Mouse (Mus musculus): ENCODE measurements around the gene Dusp12.

The Dusp12 gene

DNA sequence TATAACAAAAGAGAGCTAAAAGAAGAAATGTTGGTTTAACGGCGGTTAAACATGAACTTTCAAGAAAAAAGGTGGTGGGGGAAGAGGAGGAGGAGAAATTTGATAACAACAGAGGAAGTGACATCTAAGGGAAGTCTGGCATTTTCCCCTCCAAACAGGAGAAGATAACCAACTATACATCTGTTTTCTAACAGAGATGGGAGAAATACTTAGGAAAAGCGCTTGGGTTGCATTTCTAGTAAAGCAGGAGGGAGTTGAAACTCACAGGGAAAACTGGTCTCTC is 23.0 kb downstream of the Dusp12 start:
- DNase-seq (ENCODE audit: low spot score in 2 of 2), result no peak

DNA sequence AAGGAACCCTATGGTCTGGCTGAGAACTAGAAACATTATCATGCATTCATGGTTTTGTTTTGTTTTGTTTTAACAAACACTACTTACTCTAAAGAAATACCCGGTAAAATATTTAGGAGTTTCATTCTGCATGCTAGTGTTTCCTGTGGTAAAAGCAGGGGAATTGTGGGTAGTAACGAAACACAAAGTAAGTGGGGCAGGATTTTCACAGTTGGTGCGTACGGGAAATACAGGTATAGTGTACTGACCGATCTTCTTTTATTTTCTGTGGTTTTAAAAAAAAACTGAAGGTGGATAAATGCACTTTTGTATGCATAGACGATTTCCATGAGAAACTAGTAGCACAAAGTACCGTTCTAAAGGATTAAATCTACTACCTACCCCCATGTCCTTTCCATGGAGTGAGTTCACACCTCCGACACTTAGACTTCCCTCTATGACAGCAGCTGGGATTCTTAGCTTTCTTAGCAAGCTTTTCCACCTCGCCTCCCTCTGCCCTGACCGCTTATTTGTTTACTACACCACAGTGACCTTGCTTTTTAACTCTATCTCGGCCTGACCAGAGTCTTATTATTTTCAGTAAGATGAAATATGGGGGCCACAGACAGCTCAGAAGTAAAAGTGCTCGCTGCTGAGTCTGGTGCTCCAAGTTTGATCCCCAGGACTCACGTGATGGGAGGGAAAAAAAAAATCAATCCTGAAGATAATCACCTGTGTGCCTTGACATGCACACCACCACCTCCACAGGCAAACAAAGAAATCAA is 23.5 kb downstream of the Dusp12 start:
- DNase-seq (ENCODE audit: low spot score in 2 of 2), result no peak

DNA sequence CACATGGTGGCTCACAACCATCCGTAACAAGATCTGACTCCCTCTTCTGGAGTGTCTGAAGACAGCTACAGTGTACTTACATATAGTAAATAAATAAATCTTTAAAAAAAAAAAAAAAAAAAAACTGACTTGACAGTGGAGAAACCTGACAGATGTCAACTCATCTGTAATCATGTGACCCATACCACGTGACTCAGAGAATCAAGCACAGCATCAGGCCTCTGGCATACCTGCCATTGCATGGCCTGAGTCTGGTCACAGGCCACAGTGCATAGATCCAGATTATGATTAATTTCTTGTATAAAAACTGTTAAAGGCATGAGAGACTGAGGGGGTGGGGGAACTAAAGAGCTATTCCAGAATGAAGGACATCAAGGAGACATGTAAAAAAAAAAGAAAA is 26.5 kb downstream of the Dusp12 start:
- DNase-seq (ENCODE audit: low spot score in 2 of 2), result no peak

DNA sequence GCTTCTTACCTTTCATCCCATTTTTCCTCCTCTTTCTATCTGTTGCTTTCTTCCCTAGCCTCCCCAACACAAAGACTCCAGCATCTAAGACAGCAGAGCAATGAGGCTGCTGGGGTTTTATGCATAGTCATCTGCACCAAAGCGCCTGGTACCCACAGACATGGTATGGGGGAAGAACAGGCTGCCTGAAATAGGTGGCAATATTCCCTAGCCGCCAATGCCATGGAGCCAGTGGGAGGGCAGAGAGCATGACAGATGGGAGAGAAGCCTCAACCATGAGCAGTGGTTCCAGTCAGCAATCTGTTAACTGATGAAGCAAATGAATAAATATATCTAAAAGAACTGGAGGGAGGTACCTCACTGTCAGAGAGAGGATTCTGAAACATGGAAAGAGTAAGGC is 28.0 kb downstream of the Dusp12 start:
- no peak for DNase-seq (ENCODE audit: low spot score in 2 of 2)

DNA sequence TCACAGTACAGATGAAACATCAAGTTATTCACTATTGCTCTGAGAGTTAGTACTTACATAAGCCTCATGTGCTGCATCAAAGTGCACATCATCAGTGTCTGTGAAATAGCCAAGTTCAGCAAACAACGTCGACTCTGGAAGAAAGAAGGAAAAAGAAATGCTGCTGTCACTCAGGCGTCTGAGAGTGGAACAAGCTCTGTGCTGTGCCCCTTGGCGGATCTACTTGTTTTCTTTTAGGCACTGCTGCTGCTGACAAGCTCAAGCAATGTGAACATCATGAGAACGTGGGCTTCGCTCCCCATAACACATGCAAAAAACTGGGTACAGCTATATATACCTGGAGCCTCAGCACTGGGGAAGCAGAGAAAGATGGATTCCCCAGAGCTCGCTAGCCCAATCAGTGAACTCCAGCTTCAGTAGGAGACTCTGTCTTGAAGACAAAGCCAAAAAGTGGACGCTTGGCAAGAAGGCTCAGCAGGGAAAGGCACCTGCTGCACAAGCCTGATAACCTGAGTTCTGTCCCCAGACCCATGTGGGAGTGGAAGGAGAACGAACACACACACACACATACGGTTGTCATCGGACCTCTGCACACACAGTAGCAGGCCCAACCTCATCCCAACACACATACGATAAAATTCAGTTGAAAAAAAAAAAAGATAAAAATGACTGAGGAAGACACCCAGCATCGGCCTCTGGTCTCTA is 30.1 kb downstream of the Dusp12 start:
- DNase-seq (ENCODE audit: low spot score in 2 of 2), result no peak

DNA sequence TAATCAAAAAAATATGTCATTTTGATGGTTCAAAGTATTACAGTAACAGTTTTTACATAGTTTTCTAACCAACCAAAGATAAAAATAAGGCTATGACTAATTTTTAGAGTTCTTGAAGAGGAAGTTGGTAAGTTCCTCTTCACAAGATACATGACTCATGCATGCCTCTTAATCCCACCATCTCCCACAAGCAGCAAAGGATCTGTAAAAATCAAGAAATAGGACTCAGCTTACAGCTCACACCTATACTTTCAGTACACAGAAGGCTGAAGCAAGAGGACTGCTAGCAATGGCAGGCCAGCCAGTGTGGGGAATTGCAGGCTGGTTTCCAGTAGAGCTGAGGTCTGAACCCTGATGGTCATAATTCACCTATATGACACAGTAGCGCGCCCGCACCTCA is 31.7 kb downstream of the Dusp12 start:
- no peak for DNase-seq (ENCODE audit: low spot score in 2 of 2)

DNA sequence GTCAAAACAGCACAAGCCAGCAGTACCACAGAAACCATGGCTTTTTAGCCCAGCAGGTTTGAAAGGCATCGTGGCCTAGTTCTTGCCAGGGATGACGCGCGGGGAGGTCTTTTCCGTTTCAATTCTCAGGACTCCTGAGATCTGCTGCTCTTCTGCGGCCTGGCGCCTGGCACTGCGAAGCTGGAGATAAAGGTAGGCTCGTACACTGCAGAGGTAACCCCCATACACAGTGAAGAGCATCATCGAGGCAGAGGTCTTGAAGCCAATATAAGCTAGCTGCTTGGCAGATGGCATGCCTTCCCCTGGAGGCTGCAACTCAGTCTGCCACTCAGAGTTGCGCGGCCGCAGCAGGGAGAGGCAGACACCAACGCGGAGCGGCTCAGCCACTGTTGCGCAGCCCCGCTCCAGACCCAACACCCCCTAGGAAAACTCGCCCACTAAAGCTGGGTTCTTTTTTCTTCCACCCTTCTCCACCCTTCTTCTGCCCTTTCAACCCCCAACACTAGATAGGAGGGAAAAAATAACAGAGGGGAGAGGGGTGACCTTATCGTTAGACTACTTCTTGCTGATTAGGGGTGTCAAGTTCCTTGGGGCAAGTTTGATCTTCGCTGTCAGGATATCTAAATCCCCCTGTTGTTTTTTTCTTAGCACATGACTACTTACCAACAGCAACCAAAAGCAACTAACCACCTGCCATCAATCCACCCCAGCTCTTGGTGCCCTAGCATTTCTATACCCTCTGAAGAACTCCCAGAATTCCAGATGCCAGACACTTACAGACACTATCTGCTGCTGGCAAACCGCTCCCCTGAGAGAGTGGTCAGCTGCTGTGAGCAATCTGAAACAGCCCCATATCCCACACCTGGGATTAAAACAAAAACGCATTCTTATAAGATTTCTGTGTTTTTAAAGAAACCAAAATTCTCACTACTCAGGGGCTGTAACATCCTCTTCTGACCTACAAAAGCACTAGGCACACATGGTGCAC is 34.4 kb downstream of the Dusp12 start:
- no peak for DNase-seq (ENCODE audit: low spot score in 2 of 2)

DNA sequence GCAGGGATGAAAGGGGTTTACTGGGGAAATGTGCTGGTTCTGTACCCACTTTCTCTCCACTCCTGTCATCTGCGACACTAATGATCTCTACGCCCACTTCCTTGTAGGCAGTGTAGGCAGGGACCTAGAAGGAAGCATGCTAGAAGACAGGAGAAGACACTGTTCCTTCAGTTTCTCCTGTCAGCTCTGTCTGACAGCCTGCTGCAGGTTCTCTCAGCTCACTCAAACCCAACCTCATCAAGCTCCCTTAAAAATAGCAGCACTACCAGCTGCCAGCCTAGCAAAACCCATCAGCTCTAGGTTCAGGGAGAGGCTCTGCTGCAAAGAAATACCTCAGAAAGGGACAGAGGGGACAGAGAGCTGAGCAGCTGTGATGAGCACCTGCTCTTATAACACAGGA is 35.3 kb downstream of the Dusp12 start:
- no peak for DNase-seq (ENCODE audit: low spot score in 2 of 2)

DNA sequence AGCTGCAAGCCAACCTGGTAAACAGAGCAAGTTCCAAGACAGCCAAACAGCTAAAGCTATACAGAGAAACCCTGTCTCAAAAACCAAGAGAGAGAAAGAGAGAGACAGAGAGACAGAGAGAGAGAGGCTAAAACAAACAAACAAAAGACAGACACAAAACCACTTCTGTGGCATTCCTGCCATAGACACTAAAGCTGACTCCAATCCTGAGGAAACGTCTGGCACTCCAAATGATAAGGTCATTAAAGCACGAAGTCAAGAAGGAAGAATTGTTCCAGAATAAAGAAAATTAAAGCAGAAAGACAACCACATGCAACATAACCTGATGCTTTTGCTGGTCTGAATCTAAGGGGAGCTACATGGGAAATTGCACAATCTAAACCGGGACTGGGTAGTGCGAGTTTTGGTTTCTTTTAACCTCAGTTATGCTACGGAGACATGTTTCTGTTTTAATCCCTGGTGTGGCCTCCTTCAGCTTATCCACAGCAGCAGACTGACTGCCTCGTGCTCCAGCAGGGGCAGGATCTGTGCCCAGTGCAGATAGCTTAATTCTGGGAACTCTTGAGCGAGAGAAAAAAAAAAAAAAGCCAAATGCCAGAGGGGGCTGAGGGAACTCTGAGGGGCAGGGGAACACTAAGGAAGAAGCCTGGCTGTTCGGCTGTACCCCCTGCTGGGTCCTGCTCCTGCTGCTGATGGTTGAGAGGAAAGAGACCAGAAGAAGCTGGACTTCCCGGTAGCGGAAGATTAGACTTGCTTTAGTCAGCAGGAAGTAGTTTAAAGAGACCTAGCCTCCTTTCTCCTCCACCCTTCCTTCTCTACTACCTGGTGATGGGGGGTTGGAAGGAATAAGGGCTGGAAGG is 39.7 kb downstream of the Dusp12 start:
- no peak for DNase-seq (ENCODE audit: low spot score in 2 of 2)

DNA sequence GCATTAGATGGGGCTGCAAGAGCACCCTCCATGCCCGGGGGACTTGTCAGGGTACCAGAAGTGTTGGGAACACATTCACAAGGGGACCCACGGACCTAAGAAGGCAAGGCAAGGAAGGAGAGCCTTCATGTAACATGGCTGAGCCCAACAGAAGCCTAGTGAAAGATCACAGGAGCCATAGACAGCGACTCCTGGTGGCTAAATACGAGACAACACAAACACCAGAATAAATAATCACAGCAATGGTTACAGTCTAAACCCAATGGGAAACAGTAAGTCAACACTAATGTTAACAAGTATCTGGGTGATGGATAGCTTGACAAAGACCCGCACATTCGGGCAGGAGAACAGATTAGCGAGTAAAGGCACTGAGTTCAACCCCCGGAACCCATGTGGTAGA is 41.0 kb downstream of the Dusp12 start:
- no peak for DNase-seq (ENCODE audit: low spot score in 2 of 2)

DNA sequence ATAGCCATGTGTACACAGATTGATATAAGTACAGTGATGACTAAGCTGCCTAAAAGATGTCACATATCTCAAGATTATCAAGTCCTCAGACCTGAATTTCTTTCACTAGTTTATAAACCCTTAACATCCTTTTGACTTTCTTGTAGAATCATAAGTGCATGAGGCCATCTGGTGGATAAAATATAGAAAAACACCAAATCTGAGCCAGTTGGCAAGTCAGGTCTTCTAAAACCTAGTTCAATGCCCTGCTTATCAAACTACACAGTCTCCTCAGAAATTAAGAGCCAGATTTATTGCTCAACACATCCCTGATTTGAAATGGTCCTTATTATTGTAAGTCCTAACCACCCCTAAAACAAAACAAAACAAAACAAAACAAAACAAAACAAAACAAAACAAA is 45.7 kb downstream of the Dusp12 start:
- no peak for DNase-seq (ENCODE audit: low spot score in 2 of 2)

DNA sequence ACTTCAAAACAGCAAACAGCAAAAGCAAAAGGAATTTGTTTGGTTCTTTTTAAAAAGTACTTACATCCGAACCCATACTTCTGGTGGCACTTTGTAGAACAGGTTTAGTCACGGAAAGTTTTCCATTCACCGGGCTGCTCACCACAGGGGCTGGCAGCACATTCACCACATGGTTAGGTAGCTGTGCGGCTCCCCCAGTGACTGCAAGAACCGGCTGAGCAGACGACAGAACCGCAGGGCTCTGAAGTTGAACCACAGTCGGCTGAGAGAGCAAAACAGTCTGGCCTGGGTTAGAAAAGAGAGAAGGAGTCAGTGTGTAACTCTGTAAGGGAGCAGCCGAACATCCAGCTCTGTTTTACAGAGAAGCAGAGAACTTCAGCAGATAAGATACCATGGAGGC is 50.6 kb downstream of the Dusp12 start:
- DNase-seq (ENCODE audit: low spot score in 2 of 2), result no peak

DNA sequence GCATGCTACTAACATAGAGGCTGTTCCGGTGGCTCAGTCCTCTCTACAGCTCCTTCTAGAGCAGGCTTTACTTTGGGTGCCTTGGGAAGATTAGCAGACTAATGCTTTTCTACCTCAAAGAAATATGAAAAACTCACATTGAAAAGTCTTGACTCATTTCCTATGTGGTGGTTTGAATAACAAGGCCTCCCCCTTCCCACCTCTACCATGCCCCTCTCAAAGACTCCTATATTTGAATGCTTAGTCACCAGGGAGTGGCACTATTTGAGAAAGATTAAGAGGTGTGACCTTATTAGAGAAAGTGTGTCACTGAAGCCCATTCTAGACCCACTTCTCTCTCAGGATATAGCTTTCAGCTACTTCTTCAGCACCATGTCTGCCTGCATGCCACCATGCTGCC is 55.6 kb downstream of the Dusp12 start:
- no peak for DNase-seq (ENCODE audit: low spot score in 2 of 2)

DNA sequence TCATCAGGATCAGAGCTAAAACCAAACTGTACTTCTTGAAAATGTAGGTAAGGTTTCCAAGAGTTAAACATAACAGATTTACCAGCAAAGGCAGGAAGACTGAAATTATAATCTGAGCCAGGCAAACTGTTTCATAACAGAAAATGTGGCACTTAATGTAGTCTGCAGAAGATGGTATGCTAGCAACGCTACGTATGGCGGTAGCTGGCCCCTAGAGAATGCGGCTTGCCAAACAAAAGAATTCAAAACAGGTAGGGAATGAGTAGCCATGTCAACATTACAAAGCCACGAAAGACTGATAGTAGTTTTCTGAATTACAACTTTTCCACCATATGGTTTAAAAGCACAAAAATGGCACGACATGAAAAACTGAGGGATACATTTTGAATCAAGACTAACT is 56.0 kb downstream of the Dusp12 start:
- DNase-seq (ENCODE audit: low spot score in 2 of 2), result no peak
